Comparison of ENCODE assay signal across 1 mouse cellular context in genomic region chr1:170277016-170277415, GRCm38 (mm10).
TF ChIP-seq lines count a peak whose summit lies in the region.

Gene Sh2d1b1 (plus strand): TSS chr1:170277320.

TF ChIP-seq in CH12.LX, 34 proteins besides CTCF, POLR2A, EP300 and RAD21:
- TF ChIP-seq MAZ (IDR thresholded peaks at IDR 0.05; ENCODE audit: low read depth, low read length) = no peak
- peak; percentile 52; the same call in 1 of the 2 replicates for TF ChIP-seq MYC (IDR thresholded peaks at IDR 0.05; ENCODE audit: low read depth, low read length)
- no peak for TF ChIP-seq SMC3 (IDR thresholded peaks at IDR 0.05; ENCODE audit: low read depth, low read length)
- TF ChIP-seq HCFC1 (IDR thresholded peaks at IDR 0.05; ENCODE audit: low read depth, low read length) = no peak
- TF ChIP-seq UBTF (IDR thresholded peaks at IDR 0.05; ENCODE audit: low read depth, low read length) = no peak
- TF ChIP-seq CHD2 (IDR thresholded peaks at IDR 0.05; ENCODE audit: low read length) = no peak
- no peak for TF ChIP-seq GABPA (IDR thresholded peaks at IDR 0.05; ENCODE audit: insufficient replicate concordance, low read depth, low read length)
- no peak for TF ChIP-seq RCOR1 (conservative IDR thresholded peaks at IDR 0.05; ENCODE audit: low read depth, low read length)
- no peak; the same call in 1 of the 2 replicates for TF ChIP-seq MAX (IDR thresholded peaks at IDR 0.05; ENCODE audit: low read length)
- peak; percentile 51 for TF ChIP-seq IRF4 (IDR thresholded peaks at IDR 0.05; ENCODE audit: low read depth, low read length)
- TF ChIP-seq ZNF384 (IDR thresholded peaks at IDR 0.05; ENCODE audit: low read depth, low read length) = no peak
- 0 out of 2 replicates have a peak, but pooled peaks have one; percentile 35 for TF ChIP-seq TCF12 (IDR thresholded peaks at IDR 0.05; ENCODE audit: low read depth, low read length)
- TF ChIP-seq ETS1 (conservative IDR thresholded peaks at IDR 0.05; ENCODE audit: low read depth, low read length) = peak; percentile 66
- no peak for TF ChIP-seq NELFE (IDR thresholded peaks at IDR 0.05; ENCODE audit: low read depth, low read length)
- TF ChIP-seq KAT2A (IDR thresholded peaks at IDR 0.05; ENCODE audit: insufficient replicate concordance, low read length) = no peak
- no peak for TF ChIP-seq MAFK (IDR thresholded peaks at IDR 0.05; ENCODE audit: insufficient replicate concordance, low read length)
- no peak for TF ChIP-seq USF2 (conservative IDR thresholded peaks at IDR 0.05; ENCODE audit: low read depth, low read length)
- TF ChIP-seq ELF1 (IDR thresholded peaks at IDR 0.05; ENCODE audit: low read depth, low read length) = peak; percentile 37; the same call in 1 of the 2 replicates
- no peak for TF ChIP-seq NRF1 (IDR thresholded peaks at IDR 0.05; ENCODE audit: low read depth, low read length)
- no peak for TF ChIP-seq E2F4 (IDR thresholded peaks at IDR 0.05; ENCODE audit: insufficient replicate concordance, low read depth, low read length)
- TF ChIP-seq ZKSCAN1 (IDR thresholded peaks at IDR 0.05; ENCODE audit: borderline replicate concordance, low read depth, low read length) = no peak
- peak; percentile 52; the same call in 1 of the 2 replicates for TF ChIP-seq JUND (conservative IDR thresholded peaks at IDR 0.05; ENCODE audit: low read depth, low read length)
- no peak for TF ChIP-seq SIN3A (IDR thresholded peaks at IDR 0.05; ENCODE audit: low read length)
- no peak for TF ChIP-seq CHD1 (IDR thresholded peaks at IDR 0.05; ENCODE audit: low read depth, low read length)
- peak; percentile 30; the same call in 1 of the 2 replicates for TF ChIP-seq JUN (IDR thresholded peaks at IDR 0.05; ENCODE audit: insufficient read depth, low read depth, low read length)
- no peak for TF ChIP-seq ZC3H11A (IDR thresholded peaks at IDR 0.05; ENCODE audit: low read depth, low read length)
- TF ChIP-seq PAX5 (IDR thresholded peaks at IDR 0.05; ENCODE audit: low read length) = no peak
- TF ChIP-seq MXI1 (IDR thresholded peaks at IDR 0.05; ENCODE audit: low read depth, low read length) = 0 out of 2 replicates have a peak, but pooled peaks have one; percentile 36
- no peak for TF ChIP-seq POLR2AphosphoS2 (IDR thresholded peaks at IDR 0.05; ENCODE audit: low read depth, low read length)
- TF ChIP-seq ZMIZ1 (IDR thresholded peaks at IDR 0.05; ENCODE audit: low read depth, low read length) = no peak
- 0 out of 2 replicates have a peak, but pooled peaks have one; percentile 26 for TF ChIP-seq MEF2A (IDR thresholded peaks at IDR 0.05; ENCODE audit: borderline replicate concordance, low read depth, low read length)
- TF ChIP-seq BHLHE40 (IDR thresholded peaks at IDR 0.05; ENCODE audit: low read depth, low read length) = peak; percentile 46; the same call in 1 of the 2 replicates
- TF ChIP-seq TBP (conservative IDR thresholded peaks at IDR 0.05; ENCODE audit: low read depth, low read length) = no peak
- TF ChIP-seq USF1 (IDR thresholded peaks at IDR 0.05; ENCODE audit: low read depth, low read length) = no peak
